Mouse (Mus musculus) MEL (cell line): ENCODE measurements around the gene Kitl.

Source experiments
- CTCF ChIP-seq, 3 experiments: IDR thresholded peaks in 2 of 3; conservative IDR thresholded peaks in 1 of 3; 2 replicates each; pipeline ENCODE4 v1.5.1; 2011 to 2012; ENCODE audit warnings: low read length in 3 of 3, low read depth in 2 of 3, mild to moderate bottlenecking in 2 of 3, improper control_type of control experiment in 1 of 3, inconsistent platforms in 1 of 3, mixed read lengths in 1 of 3, moderate library complexity in 1 of 3; ENCODE audit not compliant: control insufficient read depth in 1 of 3, insufficient read depth in 1 of 3, poor library complexity in 1 of 3, severe bottlenecking in 1 of 3
- TAL1 ChIP-seq: IDR thresholded peaks from 2 replicates; pipeline ENCODE4 v1.6.1; 2012; ENCODE audit warnings: mild to moderate bottlenecking, inconsistent platforms, low read length, moderate library complexity, mixed read lengths
- TCF12 ChIP-seq: IDR thresholded peaks from 2 replicates; pipeline ENCODE4 v1.6.1; 2014; ENCODE audit warnings: low read depth, mild to moderate bottlenecking, inconsistent platforms, low read length, improper control_type of control experiment, moderate library complexity

- no peak for TF ChIP-seq CTCF (IDR thresholded peaks at IDR 0.05 in 2 of 3, conservative IDR thresholded peaks at IDR 0.05 in 1 of 3; ENCODE audit: control insufficient read depth in 1 of 3, insufficient read depth in 1 of 3, low read depth in 2 of 3, low read length in 3 of 3, poor library complexity in 1 of 3, severe bottlenecking in 1 of 3)
- no peak for TF ChIP-seq TCF12
- TF ChIP-seq TAL1: no peak
Measured at GRCm38 (mm10) chr10:100030385-100030784, 15.0 kb downstream of the Kitl start.
